Mouse (Mus musculus) urinary bladder, postnatal 10 days (tissue): Measurements from ENCODE around the gene Dcbld1.

Experiments used
- DNase-seq: peaks from one replicate; pipeline ENCODE4 v3.0.0; 2022; ENCODE audit warnings: low spot score

Gene Dcbld1

GRCm38 (mm10) chr10:52233301-52233968 is at the start of gene Dcbld1:
Gene Dcbld1, plus strand, starts transcription at chr10:52233619.
- peak; percentile 15 for DNase-seq

DNA sequence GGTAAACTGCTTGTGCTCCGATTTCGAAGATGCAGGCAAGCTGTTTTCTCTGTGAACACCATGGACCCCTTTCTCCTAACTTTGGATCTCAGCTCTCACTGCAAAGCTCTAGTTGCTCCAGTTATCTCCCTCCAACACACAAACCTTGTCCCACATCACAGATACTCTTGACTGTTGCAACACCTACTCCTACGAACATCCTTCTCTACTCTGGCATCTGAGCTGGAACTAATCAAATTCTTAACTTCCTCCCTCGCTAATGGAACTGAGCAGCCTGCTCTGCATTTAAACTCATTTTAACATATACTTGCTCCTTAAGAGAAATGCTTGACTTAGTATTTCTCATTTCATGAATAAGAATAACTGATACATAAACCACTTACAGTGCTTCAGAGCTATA is 47.5 kb upstream of the Dcbld1 start:
- DNase-seq: no peak

- no peak for DNase-seq
Measured at GRCm38 (mm10) chr10:52194957-52195852, 38.2 kb upstream of the Dcbld1 start, which contains the start of gene Ros1. Gene Ros1, minus strand, starts transcription at chr10:52195244.

DNA sequence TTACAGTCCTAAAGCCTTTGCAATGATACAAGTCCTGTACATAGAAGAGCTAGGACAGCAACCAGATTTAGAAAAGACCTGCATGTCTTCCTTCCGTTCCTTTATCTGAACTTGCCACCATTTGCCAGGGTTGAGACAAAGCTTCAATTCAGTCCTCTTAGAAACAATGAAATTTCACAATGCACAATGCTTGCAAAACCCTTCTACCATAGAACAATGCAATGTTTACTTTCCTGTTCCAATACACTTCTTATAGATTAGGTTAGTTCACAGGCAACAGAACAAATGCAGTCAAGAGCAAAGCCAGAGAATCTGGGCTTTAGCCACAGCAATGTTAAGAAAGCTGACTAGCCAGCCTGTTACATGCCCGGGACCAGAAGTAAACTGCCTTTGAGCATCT is 29.4 kb upstream of the Dcbld1 start:
- DNase-seq: no peak

- DNase-seq: no peak
Measured at GRCm38 (mm10) chr10:52215267-52215818, 18.1 kb upstream of the Dcbld1 start.

DNA sequence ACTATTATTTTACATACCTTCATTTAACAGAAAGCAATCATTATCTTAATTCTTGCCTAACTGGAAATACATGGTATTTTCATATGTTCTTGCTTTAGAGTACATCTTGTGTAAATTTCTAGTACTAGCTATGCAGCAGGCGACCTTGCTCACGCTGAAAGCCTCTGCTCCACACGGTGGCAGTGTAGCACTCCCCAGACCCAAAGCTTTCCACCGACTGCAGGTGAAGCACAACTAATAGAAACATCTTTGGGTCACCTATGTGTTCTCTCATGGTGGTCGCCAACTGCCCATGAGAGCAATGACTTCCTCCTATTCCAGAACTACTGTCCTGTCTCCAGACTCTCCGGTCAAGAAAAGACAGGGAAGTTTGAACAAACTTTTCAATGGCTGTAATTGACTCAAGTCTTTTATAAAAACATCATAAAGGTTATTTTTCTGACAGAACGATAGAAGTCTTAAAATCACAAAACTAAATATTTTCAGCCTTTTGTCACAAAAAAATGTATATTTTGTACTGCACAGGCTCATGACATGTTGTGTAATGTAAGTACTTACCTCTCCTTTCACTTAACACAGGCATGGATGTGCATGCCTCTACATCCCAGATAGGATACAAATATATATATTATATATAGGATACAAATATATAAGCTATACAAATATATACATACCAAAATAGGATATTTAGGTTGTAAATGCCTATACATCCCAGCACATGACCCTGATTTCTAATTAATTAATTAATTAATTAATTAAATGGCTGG is 16.4 kb upstream of the Dcbld1 start:
- DNase-seq: peak; percentile 21

- no peak for DNase-seq
Measured at GRCm38 (mm10) chr10:52217564-52217934, 15.9 kb upstream of the Dcbld1 start.

DNA sequence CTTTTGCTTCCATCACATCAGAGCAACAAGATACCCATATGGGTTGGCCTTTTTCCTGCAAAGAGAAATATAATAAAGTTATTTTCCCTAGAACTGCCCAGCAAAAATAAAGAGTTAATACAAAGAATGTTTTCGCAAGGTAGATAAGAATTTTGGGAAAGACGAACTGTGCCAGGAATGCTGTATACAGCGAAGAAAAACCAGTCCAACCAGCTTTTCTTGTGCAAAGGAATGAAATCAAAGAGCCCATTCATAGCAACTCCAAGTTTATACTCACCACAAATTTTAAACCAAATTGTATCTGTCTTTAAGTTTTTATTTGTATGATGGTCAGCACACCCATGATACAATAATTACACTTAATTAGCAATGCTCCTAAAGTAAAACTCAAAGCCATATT is 13.8 kb upstream of the Dcbld1 start:
- DNase-seq: no peak

DNA sequence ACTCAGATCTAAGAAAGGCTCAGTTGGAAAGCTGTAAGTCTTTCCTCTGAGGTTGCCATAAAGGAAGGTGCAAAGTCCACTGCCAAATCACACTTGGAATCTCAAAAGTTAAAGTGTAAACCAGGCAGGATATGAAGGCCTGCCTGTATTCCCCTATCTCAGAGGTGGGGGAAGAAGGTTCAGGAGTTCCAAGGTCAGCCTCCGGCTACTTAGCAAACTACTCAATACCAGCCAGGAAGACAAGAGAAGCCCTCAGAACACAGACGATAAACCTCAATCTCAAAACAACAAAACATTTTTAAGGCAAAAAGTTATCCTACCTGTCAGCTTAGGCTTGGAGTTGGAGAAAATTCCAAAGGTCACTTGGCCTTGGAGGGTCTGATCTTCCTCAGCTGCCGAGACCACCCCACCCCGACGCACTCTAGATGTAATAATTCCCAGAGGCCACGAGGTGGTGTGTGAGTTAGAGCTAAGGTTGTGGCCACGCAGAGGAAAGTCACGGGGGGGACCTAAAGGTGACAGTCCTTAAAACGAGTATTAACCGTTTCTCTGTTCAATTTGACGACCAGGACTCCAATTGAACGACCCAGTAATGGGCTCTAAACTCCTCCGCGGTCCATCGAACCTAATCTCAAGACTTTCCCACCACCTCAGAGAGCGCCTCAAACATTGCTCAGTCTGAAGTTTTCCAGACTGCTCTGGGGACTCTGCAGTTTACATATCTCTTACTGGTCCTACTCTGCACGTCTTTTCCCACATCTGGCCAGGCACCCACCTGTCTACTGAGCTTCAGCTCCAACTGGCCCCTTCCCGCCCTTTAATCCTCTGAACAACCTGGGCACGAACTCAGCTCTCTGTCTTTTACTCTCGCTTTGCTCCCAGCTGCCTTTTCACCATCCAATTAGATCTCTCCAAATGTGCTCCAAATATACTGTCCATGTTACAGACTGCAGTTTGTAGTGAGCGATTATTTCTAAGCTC is 933 bp upstream of the Dcbld1 start:
- DNase-seq: no peak

GRCm38 (mm10) chr10:52233969-52234653 is 692 bp downstream of the Dcbld1 start:
- DNase-seq: peak; percentile 14

DNA sequence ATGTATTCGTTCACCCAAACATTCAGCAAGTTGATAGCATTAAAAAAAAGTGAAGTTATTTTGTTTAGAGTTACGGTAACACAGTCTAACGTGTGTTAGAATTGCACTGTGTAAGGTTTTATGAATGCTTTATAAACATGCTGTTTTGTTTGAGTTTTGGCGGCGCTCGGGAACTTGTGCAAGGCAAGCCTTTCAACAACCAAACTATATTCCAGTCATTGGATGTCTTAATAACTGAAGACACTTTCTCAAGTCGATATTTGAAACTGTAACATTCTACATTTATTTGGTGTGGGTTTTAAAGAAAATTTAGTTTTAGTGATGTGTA is 1.2 kb downstream of the Dcbld1 start:
- no peak for DNase-seq

DNA sequence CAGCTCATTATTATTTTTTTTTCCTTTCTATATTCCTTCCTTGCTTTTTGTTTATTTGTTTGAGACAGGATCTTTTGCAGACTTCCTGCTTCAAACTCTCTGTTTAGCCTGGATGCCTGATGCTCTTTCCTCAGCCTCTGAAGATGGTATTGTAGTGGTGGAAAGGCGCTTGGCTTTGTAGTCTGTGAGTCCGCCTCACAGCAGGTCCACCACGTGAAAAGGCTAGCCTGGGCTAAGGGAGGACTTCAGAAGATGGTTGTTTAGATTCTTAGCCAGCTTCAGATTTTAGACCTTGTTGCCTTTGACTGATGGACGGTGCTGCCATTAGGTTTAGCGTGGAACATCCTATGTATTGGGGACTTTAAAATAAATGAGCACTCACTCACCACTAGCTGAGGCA is 2.0 kb downstream of the Dcbld1 start:
- no peak for DNase-seq

DNA sequence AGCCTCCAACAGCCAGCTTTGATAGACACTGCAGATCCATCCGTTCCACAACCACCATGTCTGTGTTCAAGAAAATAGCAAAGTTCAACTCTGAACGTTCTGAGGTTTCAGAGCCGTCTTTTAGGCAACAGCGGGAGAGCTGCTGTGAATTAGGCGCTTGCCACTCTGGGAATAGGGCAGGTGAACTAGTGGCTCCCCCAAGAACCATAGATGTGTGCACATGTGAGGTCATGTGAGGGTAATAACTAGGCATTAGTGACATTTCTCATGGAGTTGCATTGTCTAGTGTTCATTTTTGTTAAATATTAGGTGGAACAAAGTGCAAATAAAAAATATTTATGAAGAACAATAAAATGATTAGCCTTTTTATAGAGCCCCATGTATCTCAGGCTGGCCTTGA is 8.6 kb downstream of the Dcbld1 start:
- DNase-seq: no peak

GRCm38 (mm10) chr10:52242680-52243323 is 9.4 kb downstream of the Dcbld1 start:
- DNase-seq: no peak

- DNase-seq: no peak
Measured at GRCm38 (mm10) chr10:52246207-52246606, 12.8 kb downstream of the Dcbld1 start.

GRCm38 (mm10) chr10:52252240-52252639 is 18.8 kb downstream of the Dcbld1 start:
- no peak for DNase-seq

DNA sequence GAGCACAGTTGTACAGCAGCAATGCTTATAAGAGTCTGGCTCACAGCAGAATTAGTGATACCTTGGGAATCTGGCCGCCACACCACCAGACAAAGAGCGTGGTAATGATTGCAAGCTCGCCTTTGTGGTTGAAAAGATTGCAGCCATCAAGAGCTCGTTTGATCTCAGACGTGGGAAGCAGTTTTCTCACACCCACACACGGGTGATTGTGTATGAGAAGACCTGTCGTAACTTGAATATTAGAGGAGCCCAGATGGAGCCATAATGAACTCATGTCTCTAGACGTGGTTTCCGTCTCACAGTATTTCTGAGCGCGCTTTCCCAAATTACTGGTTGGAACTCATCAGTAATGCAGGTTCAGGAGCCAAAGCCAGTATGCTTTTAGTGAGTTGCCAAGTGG is 20.0 kb downstream of the Dcbld1 start:
- DNase-seq: no peak

GRCm38 (mm10) chr10:52257768-52258167 is 24.3 kb downstream of the Dcbld1 start:
- no peak for DNase-seq

- DNase-seq: no peak
Measured at GRCm38 (mm10) chr10:52258180-52258948, 24.9 kb downstream of the Dcbld1 start.
